Mouse (Mus musculus) midbrain, embryonic 11.5 days (tissue): Measurements from ENCODE around the gene Snx19. TPM values are rescaled to one million over a fixed set of nuclear protein-coding genes. Genes with fewer than 3 reads are reported as not detected.

Experiments
- ATAC-seq: fragments of 200-750 bp; cut with Nextera tagmentation; 2 replicates; pipeline ENCODE4 v1.8.0; 2017; ENCODE audit warnings: moderate TSS enrichment, moderate library complexity; ENCODE audit not compliant: low FRiP score
- DNase-seq: peaks from one replicate; pipeline ENCODE4 v3.0.0; 2015; ENCODE audit warnings: low spot score; ENCODE audit errors: missing footprints
- H3K27ac ChIP-seq: fragments of 300-500 bp; sonication (generic); 2 replicates; pipeline ENCODE4 v1.5.1; 2014; ENCODE audit warnings: low read depth, low read length
- H3K27me3 ChIP-seq: fragments of 300-500 bp; sonication (generic); 2 replicates; pipeline ENCODE4 v1.6.1; 2014; ENCODE audit warnings: mild to moderate bottlenecking, low read length, moderate library complexity, mixed read lengths; ENCODE audit not compliant: control insufficient read depth, insufficient read depth
- H3K36me3 ChIP-seq: fragments of 300-500 bp; sonication (generic); 2 replicates; pipeline ENCODE4 v1.6.1; 2014; ENCODE audit warnings: mild to moderate bottlenecking, low read length, moderate library complexity, mixed read lengths; ENCODE audit not compliant: control insufficient read depth, insufficient read depth
- H3K4me1 ChIP-seq: fragments of 300-500 bp; sonication (generic); 2 replicates; pipeline ENCODE4 v1.6.1; 2014; ENCODE audit warnings: low read length; ENCODE audit not compliant: control insufficient read depth, insufficient read depth
- H3K4me2 ChIP-seq: fragments of 300-500 bp; sonication (generic); 2 replicates; pipeline ENCODE4 v1.6.1; 2014; ENCODE audit warnings: mild to moderate bottlenecking, moderate library complexity
- H3K4me3 ChIP-seq: fragments of 300-500 bp; sonication (generic); 2 replicates; pipeline ENCODE4 v1.5.1; 2014; ENCODE audit warnings: low read depth, low read length
- H3K9ac ChIP-seq: fragments of 300-500 bp; sonication (generic); 2 replicates; pipeline ENCODE4 v1.6.1; 2014; ENCODE audit warnings: low read length
- H3K9me3 ChIP-seq: fragments of 300-500 bp; sonication (generic); 2 replicates; pipeline ENCODE4 v1.6.1; 2016; ENCODE audit warnings: low read length; ENCODE audit not compliant: control insufficient read depth
- WGBS: fragments of 180-500 bp; shearing (Covaris S2); extraction: QIAGEN DNeasy Blood & Tissue Kit; methylation state at CpG from one replicate; pipeline ENCODE4 v1.1.7; 2014; 5-methylcytosine and 5-hydroxymethylcytosine counted together
- polyA plus RNA-seq: library from polyadenylated mRNA; unstranded; fragments of >200 nt; fragmentation: Nextera tagmentation; extraction: Ambion mirVana; gene quantifications from 2 replicates; pipeline ENCODE4 v1.2.1, GENCODE M21; 2014

Snx19 gene
- polyA plus RNA-seq, 1 experiment from 2014 or later = 27.5 TPM

- H3K9me3 ChIP-seq = no peaks in the 10 kb centered on the region
- H3K27ac ChIP-seq = no peak overlapping the region
- H3K27me3 ChIP-seq = no peaks in the 10 kb centered on the region
- H3K9ac ChIP-seq = no peak overlapping the region
- H3K36me3 ChIP-seq = peaks cover 19% of the 10 kb centered on the region; the same call in 1 of the 2 replicates
- H3K4me2 ChIP-seq = no peak overlapping the region
- no peaks in the 10 kb centered on the region for H3K4me1 ChIP-seq
- H3K4me3 ChIP-seq = no peak overlapping the region
- WGBS = 65% methylated on average over 3 of the region's 3 CpGs
- ATAC-seq (no peak), DNase-seq (peak; percentile 86)
Observed at GRCm38 (mm10) chr9:30438505-30438904, 11.6 kb downstream of the Snx19 start.

GRCm38 (mm10) chr9:30441761-30442160 lies 14.9 kb downstream of the Snx19 start:
- no peak overlapping the region for H3K27ac ChIP-seq
- no peak for ATAC-seq

GRCm38 (mm10) chr9:30445232-30446085 lies 18.6 kb downstream of the Snx19 start:
- no peak overlapping the region for H3K4me3 ChIP-seq
- H3K4me1 ChIP-seq = peaks cover 2% of the 10 kb centered on the region; the same call in 1 of the 2 replicates
- no peak overlapping the region for H3K27ac ChIP-seq
- H3K27me3 ChIP-seq = no peaks in the 10 kb centered on the region
- DNase-seq (no peak), ATAC-seq (no peak)
- 90% methylated on average over 14 of the region's 14 CpGs for WGBS
- no peak overlapping the region for H3K9ac ChIP-seq
- no peak overlapping the region for H3K4me2 ChIP-seq
- peaks cover 5% of the 10 kb centered on the region; the same call in 1 of the 2 replicates for H3K36me3 ChIP-seq
- no peaks in the 10 kb centered on the region for H3K9me3 ChIP-seq

More at GRCm38 (mm10) chr9:30441761-30442160, 14.9 kb downstream of the Snx19 start:
- peaks cover 9% of the 10 kb centered on the region; the same call in 1 of the 2 replicates for H3K36me3 ChIP-seq
- H3K4me2 ChIP-seq = no peak overlapping the region
- H3K27me3 ChIP-seq = no peaks in the 10 kb centered on the region
- WGBS = 85% methylated on average over 2 of the region's 2 CpGs
- H3K9me3 ChIP-seq = no peaks in the 10 kb centered on the region
- peak; percentile 8 for DNase-seq
- no peaks in the 10 kb centered on the region for H3K4me1 ChIP-seq
- no peak overlapping the region for H3K9ac ChIP-seq
- H3K4me3 ChIP-seq = no peak overlapping the region

DNA sequence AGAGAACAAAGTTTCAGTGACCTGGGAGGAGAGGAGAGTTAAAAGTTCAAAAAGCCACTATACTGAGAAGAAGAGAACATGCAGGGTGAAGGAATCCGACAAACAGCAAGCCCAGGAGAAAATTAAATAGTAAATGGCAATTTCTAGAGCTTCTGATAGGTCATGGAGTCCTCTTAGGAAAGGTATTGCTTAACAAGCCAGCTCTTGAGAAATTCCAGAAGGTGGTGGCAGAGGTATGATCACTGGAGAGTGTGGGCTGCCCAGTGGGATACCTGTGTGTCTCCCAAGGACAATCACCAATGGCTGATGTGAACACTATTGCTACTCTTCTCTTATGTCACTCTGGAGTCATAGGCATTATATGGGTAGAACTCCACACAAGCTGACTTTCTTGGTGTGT lies 19.2 kb downstream of the Snx19 start:
- 89% methylated on average over 1 of the region's 1 CpGs for WGBS
- H3K4me3 ChIP-seq = no peak overlapping the region
- no peaks in the 10 kb centered on the region for H3K27me3 ChIP-seq
- no peak overlapping the region for H3K27ac ChIP-seq
- H3K4me2 ChIP-seq = no peak overlapping the region
- H3K36me3 ChIP-seq = peaks cover 5% of the 10 kb centered on the region; the same call in 1 of the 2 replicates
- no peak for DNase-seq
- H3K9ac ChIP-seq = no peak overlapping the region
- peaks cover 2% of the 10 kb centered on the region; the same call in 1 of the 2 replicates for H3K4me1 ChIP-seq
- ATAC-seq = no peak
- H3K9me3 ChIP-seq = no peaks in the 10 kb centered on the region

- Histone ChIP-seq H3K4me3 (no peak overlapping the region), H3K9ac (no peak overlapping the region), H3K4me2 (no peak overlapping the region), H3K27ac (no peak overlapping the region), H3K36me3 (no peaks in the 10 kb centered on the region; the same call in 1 of the 2 replicates), H3K9me3 (no peaks in the 10 kb centered on the region), H3K27me3 (no peaks in the 10 kb centered on the region), H3K4me1 (peaks cover 2% of the 10 kb centered on the region; the same call in 1 of the 2 replicates)
- DNase-seq (peak; percentile 87), ATAC-seq (no peak)
- WGBS = 40% methylated on average over 4 of the region's 4 CpGs
Observed at GRCm38 (mm10) chr9:30448459-30448858, 21.6 kb downstream of the Snx19 start.

DNA sequence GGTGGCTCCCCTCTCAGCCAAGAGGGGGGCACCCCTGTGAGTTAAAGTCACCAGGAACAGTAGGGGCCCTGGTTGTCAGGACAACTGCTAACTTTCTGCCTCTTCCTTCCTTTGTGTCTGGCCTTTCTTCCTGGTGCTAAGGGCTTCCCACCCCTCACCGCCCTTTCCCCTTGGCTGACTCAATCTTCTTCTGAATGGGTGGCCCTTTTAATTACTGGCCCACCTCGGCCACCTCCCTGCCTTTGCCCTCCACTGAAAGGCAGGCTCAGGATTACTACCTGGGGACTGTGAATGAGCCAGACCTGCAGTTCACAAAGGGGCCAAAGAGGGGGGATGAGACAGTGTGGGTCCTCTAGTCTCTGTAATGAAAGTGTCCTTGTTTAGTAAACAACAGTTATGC lies 23.0 kb downstream of the Snx19 start:
- no peak overlapping the region for H3K4me3 ChIP-seq
- ATAC-seq (no peak), DNase-seq (no peak)
- H3K4me2 ChIP-seq = no peak overlapping the region
- 11% methylated on average over 2 of the region's 2 CpGs for WGBS
- H3K9me3 ChIP-seq = no peaks in the 10 kb centered on the region
- H3K4me1 ChIP-seq = peaks cover 2% of the 10 kb centered on the region; the same call in 1 of the 2 replicates
- H3K9ac ChIP-seq = no peak overlapping the region
- H3K36me3 ChIP-seq = no peaks in the 10 kb centered on the region; the same call in 1 of the 2 replicates
- H3K27ac ChIP-seq = no peak overlapping the region
- no peaks in the 10 kb centered on the region for H3K27me3 ChIP-seq

DNA sequence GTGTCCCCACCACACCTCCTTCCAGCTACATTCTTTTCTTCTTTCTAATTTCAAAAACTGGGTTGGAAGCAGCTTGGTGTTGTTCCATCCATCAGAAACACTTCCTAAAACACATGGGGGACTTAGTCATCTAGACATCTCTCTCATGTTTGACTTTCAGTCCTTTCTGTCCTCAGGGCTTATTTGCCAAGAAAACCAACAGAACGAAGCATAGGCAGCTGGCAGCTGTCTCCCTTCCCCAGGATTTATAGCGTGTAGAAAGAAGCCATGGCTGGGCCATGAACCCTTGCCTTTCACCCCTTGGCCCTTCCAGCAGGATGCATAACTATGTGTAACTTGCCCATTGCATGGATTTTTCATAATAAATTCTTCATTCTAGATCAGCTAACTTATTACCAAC lies 23.9 kb downstream of the Snx19 start:
- Histone ChIP-seq H3K27me3 (no peaks in the 10 kb centered on the region), H3K36me3 (no peaks in the 10 kb centered on the region; the same call in 1 of the 2 replicates), H3K9ac (no peak overlapping the region), H3K27ac (no peak overlapping the region), H3K9me3 (no peaks in the 10 kb centered on the region), H3K4me2 (no peak overlapping the region), H3K4me3 (no peak overlapping the region), H3K4me1 (peaks cover 2% of the 10 kb centered on the region; the same call in 1 of the 2 replicates)
- ATAC-seq (no peak), DNase-seq (no peak)
- WGBS = 77% methylated on average over 2 of the region's 2 CpGs

DNA sequence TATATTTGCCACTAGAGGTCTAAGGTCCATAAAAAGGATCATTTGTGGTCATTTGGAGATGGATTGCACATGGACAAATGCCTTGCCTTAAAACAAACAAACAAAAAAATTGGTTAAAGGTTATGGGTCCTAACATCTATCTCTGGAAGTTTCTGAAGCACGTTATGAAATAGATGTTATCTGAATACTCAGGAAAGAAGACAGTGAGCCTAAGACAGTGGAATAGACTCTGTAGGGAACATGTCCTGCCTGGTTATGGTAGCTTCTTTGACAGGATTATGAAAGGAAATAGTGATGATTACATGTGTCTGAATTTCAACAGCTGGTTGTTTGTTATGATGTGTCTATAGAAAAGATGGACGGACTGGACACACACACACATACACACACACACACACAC lies 27.6 kb downstream of the Snx19 start:
- 94% methylated on average over 2 of the region's 2 CpGs for WGBS
- Histone ChIP-seq H3K9me3 (no peaks in the 10 kb centered on the region), H3K27me3 (no peaks in the 10 kb centered on the region), H3K27ac (no peak overlapping the region), H3K9ac (no peak overlapping the region), H3K4me3 (no peak overlapping the region), H3K36me3 (no peaks in the 10 kb centered on the region), H3K4me2 (no peak overlapping the region), H3K4me1 (peaks cover 2% of the 10 kb centered on the region; the same call in 1 of the 2 replicates)
- DNase-seq (no peak), ATAC-seq (no peak)

- no peak for ATAC-seq
- Histone ChIP-seq H3K4me2 (no peak overlapping the region), H3K4me3 (no peak overlapping the region), H3K27me3 (no peaks in the 10 kb centered on the region), H3K9ac (no peak overlapping the region), H3K36me3 (no peaks in the 10 kb centered on the region), H3K4me1 (no peaks in the 10 kb centered on the region), H3K27ac (no peak overlapping the region), H3K9me3 (no peaks in the 10 kb centered on the region)
- no peak for DNase-seq
- 80% methylated on average over 6 of the region's 6 CpGs for WGBS
Observed at GRCm38 (mm10) chr9:30456250-30456649, 29.3 kb downstream of the Snx19 start.
